Mouse (Mus musculus) layer of hippocampus, postnatal 10 days (tissue): ENCODE results near the gene Olfr523. TPM values are rescaled to one million over a fixed set of nuclear protein-coding genes. Genes with fewer than 3 reads are reported as not detected.
"Not testable (repeated sequence)": the region's sequence is repeated elsewhere in the genome, so short reads cannot be mapped to it uniquely, and the experiment has no call there.

Source experiments
- DNase-seq, 2 experiments: peaks; one replicate each; pipeline ENCODE4 v3.0.0; 2021; ENCODE audit warnings: low spot score in 2 of 2
- long read RNA-seq: library from polyadenylated mRNA; stranded (forward); transcript quantifications from one replicate; pipeline ENCODE4 v2.0.0, GENCODE M21; 2023
- total RNA-seq, 2 experiments: library from RNA; stranded (reverse); gene quantifications; 2 replicates each; pipeline ENCODE4 v1.2.3; 2021

Olfr523 gene
- total RNA-seq, result not detected
- long read RNA-seq, result 0 reads

DNA sequence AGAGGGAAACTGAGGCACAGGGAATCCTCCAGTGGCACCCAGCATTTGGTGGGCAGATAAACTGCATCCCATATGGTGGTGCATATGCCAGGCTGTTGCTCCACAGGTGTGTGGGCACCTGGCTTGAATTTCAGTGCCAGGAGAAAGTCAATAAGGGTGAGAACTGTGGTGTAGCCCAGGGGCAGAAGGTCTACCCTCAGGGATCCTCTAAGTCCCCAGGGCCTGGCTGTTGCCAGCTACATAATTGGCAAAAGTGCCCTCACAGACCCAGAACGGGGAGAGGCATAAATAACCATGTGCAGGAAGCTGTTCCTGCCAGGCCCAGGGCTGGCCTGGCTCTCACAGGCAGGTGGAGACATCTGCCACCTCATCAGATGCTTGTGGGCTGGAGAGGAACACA is at the start of gene Olfr523:
Olfr523 (plus strand) TSS at position 282 of the 400 bp plus-strand sequence.
- DNase-seq, result no peak

- no peak for DNase-seq
Observed at GRCm38 (mm10) chr7:140124382-140124781, 48.6 kb upstream of the Olfr523 start.

DNA sequence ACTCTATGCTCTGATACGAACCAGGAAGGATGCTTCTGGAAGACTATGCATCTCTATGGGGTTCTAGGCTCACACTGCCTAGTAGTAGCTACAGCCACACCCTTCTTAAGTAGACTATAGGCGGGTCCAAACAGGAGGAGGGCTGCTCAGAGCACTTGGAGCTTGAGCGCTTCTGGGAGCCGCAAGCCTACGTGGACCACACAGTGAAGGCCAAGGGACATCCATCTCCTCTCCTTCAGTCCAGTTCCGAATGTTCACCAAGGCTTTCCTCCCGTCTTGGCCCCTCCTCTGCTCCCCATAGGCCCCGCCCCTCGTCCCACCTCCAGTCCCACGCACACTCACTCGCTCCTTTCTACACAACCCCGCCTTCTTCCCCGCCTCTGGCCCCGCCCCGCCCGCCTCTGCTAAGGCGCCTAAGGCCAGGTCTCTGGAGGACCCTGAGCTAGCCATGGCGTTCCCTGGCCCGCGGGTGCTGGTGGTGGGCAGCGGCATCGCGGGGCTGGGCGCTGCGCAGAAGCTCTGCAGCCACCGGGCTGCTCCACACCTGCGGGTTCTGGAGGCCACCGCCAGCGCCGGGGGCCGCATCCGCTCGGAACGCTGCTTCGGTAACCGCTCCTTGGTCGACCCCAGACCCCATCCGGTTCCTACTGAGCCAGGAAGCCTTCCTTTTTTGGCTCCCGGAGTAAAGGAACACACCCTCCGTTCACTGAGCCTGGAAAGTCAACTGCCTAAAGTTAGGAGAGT is 47.6 kb upstream of the Olfr523 start:
- peak; percentile 81 to 88 for DNase-seq

DNA sequence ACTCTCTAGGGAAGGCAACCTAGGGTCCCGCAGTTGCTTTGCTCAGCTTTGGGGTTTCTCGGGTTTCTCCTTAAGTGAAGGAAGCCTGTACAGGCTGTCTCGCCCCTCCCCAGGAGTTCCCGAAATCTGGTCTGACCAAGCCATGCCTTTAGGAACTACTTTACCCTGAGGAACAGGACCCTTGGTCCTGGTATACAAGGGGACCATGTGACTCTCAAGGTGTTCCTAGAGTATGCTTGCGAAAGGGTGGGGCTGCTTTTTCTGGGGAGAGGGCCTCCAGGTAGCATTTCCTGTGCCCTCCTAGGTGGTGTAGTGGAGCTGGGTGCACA is 47.0 kb upstream of the Olfr523 start:
- DNase-seq, result no peak

DNA sequence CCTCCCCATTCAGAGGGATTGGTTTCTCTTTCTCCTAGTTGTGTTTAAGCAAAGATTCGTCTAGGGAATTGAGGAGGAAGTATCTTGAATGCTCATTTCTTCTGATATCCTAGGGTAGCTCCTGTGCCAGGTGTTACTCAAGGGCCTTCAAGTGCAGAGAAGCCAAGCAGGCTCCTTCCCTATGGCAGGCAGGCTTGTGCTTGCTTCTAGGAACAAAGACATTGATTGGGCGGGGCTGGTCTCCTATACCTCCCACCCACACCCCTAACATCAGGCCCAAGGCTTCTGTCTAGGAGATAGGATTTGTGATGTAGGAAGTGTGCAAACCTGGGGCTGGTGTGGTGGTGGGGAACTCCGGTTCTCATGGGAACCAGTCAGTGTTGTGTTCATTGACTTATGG is 46.1 kb upstream of the Olfr523 start:
- no peak for DNase-seq

DNA sequence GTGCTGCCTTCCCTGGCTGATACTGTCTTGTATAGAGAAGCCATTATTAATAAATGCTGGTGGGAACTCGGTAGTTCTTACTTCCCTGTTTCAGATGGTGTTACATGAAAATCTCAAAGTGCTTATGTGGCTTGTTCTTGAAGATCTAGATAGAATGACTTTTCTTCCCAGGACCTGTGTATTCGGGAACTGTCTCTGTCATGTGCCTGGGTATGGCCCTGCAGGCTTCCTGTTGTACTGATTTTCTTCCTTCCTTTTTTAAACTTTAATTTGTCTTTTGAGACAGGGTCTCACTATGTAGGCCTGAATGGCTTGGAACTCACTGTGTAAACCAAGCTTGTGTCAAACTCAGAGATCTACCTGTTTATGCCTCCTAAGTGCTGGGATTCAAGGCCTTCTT is 45.1 kb upstream of the Olfr523 start:
- no peak for DNase-seq

DNA sequence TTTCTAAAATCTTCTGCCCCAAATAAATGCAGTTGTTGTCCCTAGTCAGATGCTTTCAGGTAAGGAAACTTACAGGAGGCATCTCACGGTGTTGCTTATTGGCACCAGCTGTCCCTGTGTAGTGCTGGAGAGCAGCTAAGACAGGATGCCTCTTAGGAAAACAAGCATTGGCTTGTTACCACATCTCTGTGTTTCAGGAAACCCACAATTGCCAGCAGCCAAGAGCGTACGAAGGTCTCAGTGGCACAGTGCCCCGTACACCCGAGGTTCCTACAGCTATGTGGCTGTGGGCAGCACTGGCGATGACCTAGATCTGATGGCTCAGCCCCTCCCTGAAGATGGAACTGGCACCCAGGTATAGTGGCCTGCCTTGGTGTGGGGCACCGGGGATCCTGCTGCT is 40.8 kb upstream of the Olfr523 start:
- DNase-seq, result not testable (repeated sequence)

GRCm38 (mm10) chr7:140134033-140134432 is 39.0 kb upstream of the Olfr523 start:
- not testable (repeated sequence) for DNase-seq

DNA sequence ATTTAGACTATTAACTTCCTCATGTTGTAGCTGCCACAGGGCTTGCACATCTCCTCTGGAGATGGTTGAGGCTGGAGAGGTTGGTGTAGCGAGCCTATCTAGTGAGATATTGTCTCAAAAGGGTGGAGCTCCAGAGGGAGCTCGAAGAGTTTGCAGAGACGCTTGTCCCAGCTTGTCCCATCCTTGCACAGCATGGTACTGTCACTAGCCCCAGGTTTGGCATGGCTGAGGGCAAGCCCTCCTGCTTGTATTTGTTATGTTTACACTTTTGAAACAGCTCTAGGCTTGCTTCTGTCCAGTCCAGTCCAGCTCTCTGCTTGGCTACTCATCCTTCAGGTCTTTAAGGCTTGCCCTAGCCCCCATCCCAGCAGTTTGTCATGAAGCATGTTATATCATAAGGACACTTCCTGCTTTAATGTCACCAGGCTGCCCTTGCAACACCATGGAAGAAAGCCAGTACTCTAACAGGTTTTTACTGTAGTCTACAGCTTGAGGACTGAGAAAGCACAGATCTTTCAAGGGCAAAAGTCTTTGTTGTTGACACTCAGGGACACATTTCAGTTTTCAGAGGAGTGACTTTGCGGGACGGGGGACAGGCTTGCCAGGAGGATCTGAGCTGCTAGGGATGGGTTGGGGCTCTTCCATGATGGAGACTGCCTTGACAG is 37.8 kb upstream of the Olfr523 start:
- no peak for DNase-seq

GRCm38 (mm10) chr7:140137135-140138020 is 35.6 kb upstream of the Olfr523 start, which contains the start of gene Mtg1:
Mtg1 (plus strand) TSS chr7:140137564.
- peak; percentile 98 to 99 for DNase-seq

DNA sequence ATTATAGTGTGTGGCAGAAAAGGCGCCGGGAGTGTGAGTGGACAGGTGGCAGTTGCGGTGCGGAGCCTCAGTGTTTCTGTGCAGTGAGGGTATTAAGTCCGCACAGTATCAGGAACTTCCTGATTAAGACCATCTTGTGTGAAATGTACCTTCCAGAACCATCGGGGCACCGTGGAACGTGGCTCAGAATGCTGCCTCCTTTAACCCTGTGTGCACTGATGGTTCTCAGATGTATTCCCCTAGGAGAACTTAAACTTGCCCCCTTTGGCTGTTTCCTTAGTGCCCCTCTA is 35.1 kb upstream of the Olfr523 start:
- DNase-seq, result no peak

GRCm38 (mm10) chr7:140141350-140141749 is 31.7 kb upstream of the Olfr523 start:
- DNase-seq, result peak; percentile 54 to 68

DNA sequence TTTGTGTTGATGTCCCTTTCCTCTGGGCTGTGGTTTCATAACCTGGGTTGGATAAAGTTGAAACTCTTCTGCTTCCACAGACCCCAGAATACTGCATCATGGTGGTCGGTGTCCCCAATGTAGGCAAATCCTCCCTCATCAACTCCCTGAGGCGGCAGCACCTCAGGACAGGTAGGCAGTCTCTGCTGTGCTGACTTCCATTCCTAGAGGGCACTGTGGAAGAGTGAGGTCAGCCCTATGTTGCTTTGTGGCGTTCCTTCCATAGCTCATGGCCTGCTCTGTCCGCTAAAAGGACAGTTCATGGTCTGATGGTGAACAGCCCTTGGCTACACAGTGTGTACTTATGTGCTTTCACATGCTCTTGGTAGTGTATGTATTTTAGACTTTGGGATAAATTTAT is 28.5 kb upstream of the Olfr523 start:
- DNase-seq, result no peak

DNA sequence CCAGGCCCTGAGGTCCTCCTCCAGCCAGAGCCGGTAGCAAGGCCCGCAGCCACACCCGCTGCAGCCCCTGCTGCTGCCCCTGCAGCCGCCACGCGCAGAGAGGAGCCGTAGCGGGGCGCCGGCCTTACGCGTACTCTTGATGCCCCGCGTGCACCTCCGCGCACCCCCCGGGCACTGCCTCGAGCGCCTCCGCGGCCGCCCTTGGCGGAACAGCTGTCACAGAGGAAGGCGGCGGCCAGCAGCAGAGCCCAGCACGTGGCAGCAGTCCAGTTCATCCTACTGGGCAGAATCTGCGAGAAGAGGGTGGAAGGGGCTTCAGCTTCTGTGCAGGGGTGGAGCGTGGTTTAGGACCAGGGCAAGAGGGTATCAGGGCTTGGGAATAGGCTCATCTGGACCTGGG is 19.6 kb upstream of the Olfr523 start:
- DNase-seq, result peak; percentile 64 to 67

DNA sequence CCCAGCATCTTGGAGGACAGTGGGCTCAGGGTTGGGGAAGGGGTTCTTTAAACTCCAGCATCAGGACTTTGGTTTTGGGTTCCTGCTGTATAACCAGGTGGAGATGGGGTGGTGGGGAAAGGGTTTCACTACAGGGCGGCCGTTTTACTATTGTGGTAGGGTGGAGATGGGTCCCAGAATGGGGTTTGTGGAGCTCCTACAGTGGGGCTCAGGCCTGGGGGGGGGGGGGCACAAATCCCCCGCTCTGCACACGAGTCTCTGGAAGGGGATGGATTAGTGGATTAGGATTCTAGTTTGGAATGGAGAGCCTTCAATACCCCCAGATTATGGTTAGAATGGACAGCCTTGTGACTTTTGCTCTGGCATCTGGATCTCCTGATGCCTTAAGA is 19.2 kb upstream of the Olfr523 start:
- no peak for DNase-seq

DNA sequence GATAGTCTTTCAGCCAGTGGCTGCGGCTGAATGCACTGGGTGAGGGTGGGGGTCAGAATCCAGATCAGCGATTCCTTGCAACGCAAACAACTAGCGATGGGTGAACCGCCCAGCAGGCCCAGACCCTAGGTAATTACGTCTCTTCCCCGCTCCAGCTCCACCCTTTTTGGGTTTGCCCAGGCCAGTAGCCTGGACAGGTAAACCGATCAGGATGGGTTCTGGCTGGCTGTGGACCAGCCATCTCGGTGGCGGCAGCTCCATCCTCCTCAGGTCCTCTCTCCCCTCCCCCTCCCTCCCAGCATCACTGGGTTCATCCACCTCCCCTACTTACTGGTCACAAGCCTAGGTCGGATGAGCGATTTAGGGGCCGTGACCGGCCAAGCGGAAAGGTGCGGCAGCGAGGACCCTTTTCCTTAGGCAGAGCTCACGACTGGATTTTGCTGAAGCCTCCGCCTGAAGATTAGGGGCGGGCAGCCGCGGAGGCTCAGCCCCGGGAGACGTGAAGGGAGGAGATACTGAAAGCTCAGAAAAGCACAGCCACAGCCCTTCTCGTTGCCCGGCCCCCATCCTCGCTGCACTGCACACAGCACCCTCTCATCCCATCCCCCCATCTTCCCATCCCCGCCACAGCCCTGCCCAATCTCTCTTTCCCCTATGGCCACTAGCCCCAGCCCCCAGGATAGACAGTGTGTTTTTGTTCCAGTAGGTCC is 18.6 kb upstream of the Olfr523 start, which contains the start of gene Sprn:
Sprn (minus strand) TSS at position 660 of the 710 bp plus-strand sequence.
- peak; percentile 66 to 74 for DNase-seq

DNA sequence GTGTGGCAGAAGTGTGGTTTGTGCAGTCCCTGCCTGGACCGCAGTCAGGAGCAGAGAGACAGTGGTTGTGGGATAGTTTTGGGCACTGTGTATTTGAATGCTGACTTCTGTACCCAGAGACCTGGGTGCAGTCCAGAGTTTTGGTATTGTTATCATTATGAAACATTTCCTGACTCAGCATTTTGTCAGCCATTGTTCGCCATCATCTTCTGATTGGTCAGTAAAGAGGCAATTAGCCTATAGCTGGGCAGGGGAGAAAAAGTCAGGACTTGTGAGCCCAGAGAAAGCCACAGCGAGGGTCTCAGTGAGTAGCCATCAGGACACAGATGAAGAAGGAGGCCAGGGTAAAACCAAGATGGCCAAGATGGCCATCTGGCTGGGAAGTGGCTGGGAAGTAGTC is 12.7 kb upstream of the Olfr523 start:
- DNase-seq, result no peak

GRCm38 (mm10) chr7:140164664-140165063 is 8.4 kb upstream of the Olfr523 start, which contains the start of gene Olfr522:
Olfr522 (minus strand) TSS chr7:140164764.
- DNase-seq, result no peak

GRCm38 (mm10) chr7:140167950-140168349 is 5.1 kb upstream of the Olfr523 start:
- DNase-seq, result no peak

DNA sequence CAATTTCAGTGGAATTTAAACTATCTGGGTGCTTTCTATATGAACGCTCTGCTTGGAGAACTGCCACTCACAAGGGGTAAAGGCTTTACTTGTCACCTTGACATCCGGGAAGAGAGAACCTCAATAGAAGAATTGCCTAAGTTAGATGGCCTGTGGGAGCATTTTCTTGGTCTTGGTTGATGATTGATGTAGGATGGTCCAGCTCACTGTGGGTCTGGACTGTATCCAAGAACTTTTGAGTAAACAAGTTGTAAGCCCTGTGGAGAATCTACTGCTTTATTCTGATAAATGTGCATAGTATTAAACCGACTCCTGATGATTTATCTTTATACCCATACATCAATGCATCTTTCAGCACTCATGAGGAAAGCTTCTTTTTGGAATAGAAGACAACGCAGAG is 3.6 kb upstream of the Olfr523 start:
- DNase-seq, result no peak

GRCm38 (mm10) chr7:140170863-140171262 is 2.2 kb upstream of the Olfr523 start:
- no peak for DNase-seq
